Mouse (Mus musculus): ENCODE data around the gene Espn. TPM values are rescaled to one million over a fixed set of nuclear protein-coding genes. Genes with fewer than 3 reads are reported as not detected.
A peak's percentile ranks its signal among the peaks of the same experiment; 100 is the strongest.

Espn gene
- total and polyA plus RNA-seq, 3 experiments: 2.4 to 3.2 (median 2.5) TPM

DNA sequence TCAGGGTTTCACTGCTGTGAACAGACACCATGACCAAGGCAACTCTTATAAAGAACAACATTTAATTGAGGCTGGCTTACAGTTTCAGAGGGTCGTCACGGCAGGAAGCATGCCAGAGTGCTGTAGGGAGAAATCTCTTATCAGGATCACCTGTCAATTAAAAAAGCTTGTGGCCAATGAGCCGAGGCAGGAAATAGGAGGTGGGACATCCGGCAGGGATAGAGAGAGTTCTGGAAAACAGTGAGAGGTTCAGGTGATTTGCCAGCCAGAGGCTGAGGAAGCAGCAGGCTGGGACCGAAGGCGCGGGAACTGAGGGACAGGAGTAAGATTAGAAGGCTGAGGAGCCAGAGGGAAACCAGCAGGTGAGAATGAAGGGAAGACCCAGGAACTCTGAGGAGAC, 16.9 kb upstream of the Espn start:
- 71% methylated on average over 7 of the region's 7 CpGs for WGBS
- intact Hi-C loops (cut with DNase I): no loop called here
- TF ChIP-seq CTCF (IDR thresholded peaks at IDR 0.05) (no peak), POLR2A (IDR thresholded peaks at IDR 0.05; ENCODE audit: insufficient read depth, low read depth, low read length) (no peak), EP300 (IDR thresholded peaks at IDR 0.05; ENCODE audit: insufficient read depth, low read depth, low read length) (no peak)

DNA sequence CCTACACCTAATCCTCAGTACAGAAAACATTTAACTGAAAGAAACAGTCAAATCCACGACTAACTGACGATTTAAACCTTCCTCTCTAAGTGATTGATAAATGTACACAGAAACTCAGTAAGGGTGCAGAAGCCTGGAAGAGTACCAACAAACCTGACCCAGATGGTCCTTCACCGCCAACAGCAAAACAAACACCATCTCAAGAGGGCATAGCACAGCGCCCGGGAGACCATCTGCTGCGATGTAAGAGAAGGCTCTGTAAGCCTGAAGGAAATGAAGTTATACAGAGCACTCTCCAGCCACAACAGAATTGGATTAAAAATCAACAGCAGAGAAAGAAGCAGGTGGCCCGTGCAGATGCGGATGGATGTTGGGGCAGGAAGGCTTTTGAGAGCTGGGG, 15.9 kb upstream of the Espn start:
- no peaks in the 10 kb centered on the region for H3K27me3 ChIP-seq (ENCODE audit: control insufficient read depth, insufficient read depth, low read length)
- H3K9ac ChIP-seq (ENCODE audit: low read depth, low read length): no peak overlapping the region
- intact Hi-C loops (cut with DNase I): no loop called here
- no peaks in the 10 kb centered on the region for H3K79me2 ChIP-seq (replicated peaks; ENCODE audit: control insufficient read depth, insufficient read depth, low read length)
- no peak overlapping the region for H3K27ac ChIP-seq
- DNase-seq: no peak
- H3K4me1 ChIP-seq (ENCODE audit: control insufficient read depth, insufficient read depth, low read length): no peaks in the 10 kb centered on the region
- H3K4me3 ChIP-seq: no peak overlapping the region
- H3K36me3 ChIP-seq (ENCODE audit: control insufficient read depth, insufficient read depth, low read length): no peaks in the 10 kb centered on the region
- TF ChIP-seq EP300 (IDR thresholded peaks at IDR 0.05; ENCODE audit: insufficient read depth, low read depth, low read length) (no peak), CTCF (IDR thresholded peaks at IDR 0.05) (no peak), POLR2A (IDR thresholded peaks at IDR 0.05; ENCODE audit: insufficient read depth, low read depth, low read length) (no peak)
- 71% methylated on average over 8 of the region's 8 CpGs for WGBS

More for the DNA sequence above, 16.9 kb upstream of the Espn start:
- DNase-seq: no peak
- H3K36me3 ChIP-seq (ENCODE audit: control insufficient read depth, insufficient read depth, low read length): no peaks in the 10 kb centered on the region
- H3K27me3 ChIP-seq (ENCODE audit: control insufficient read depth, insufficient read depth, low read length): no peaks in the 10 kb centered on the region
- H3K9ac ChIP-seq (ENCODE audit: low read depth, low read length): no peak overlapping the region
- no peak overlapping the region for H3K4me3 ChIP-seq
- H3K4me1 ChIP-seq (ENCODE audit: control insufficient read depth, insufficient read depth, low read length): no peaks in the 10 kb centered on the region
- no peak overlapping the region for H3K27ac ChIP-seq
- H3K79me2 ChIP-seq (replicated peaks; ENCODE audit: control insufficient read depth, insufficient read depth, low read length): no peaks in the 10 kb centered on the region

DNA sequence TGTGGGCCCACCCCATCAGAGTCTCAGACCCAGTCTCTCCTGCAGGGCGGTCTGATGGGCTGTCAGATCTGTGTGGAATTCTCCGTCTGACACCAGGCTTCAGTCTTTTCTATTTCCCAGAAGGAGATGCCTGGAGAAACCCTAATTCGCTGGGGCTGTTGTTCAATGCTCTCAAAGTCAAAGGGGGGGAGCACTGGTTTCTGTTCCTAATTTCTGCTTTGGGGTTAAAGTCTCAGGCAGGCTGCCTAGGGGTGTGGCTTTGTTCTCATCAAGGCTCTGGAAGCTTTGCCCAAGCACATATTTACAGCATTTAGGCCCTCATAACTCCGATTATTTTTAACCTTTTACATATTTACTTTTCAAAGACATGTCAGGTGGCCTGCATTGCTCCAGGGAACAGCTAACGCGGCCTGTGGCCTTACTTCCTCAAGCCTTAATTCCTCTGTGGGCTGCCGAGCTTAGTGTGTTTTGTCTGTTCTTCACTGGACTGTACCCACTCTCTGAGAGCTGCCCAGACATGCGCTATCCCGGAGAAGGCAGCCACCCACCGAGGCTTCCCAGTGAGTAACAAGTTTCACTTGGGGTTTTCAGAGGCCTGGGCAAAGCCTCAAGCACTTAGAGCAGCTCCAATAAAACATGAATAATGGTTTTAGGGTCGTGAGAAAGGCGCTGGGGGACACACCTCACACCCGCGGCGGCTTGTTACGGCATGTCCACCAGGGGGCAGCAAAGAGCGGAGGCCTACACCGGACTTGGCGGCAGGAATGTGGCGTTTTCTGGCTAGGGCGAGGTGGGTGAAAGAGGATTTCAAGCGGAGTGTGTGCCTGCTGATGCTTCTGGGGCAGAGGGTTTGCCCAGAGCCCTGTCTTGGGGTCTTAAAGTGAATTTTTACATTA, 13.1 kb upstream of the Espn start:
- H3K36me3 ChIP-seq (ENCODE audit: control insufficient read depth, insufficient read depth, low read length): no peaks in the 10 kb centered on the region
- H3K27me3 ChIP-seq (ENCODE audit: control insufficient read depth, insufficient read depth, low read length): peaks cover under 1% of the 10 kb centered on the region; the same call in 1 of the 2 replicates
- H3K79me2 ChIP-seq (replicated peaks; ENCODE audit: control insufficient read depth, insufficient read depth, low read length): no peaks in the 10 kb centered on the region
- peak; percentile 74 to 85 for DNase-seq
- H3K4me1 ChIP-seq (ENCODE audit: control insufficient read depth, insufficient read depth, low read length): no peaks in the 10 kb centered on the region
- H3K4me3 ChIP-seq: no peak overlapping the region
- H3K27ac ChIP-seq: no peak overlapping the region
- 0 out of 2 replicates have a peak, but pooled peaks have one; percentile 100 for TF ChIP-seq CTCF (IDR thresholded peaks at IDR 0.05)
- no peak for TF ChIP-seq EP300 (IDR thresholded peaks at IDR 0.05; ENCODE audit: insufficient read depth, low read depth, low read length)
- intact Hi-C loops (cut with DNase I): no loop called here
- no peak overlapping the region for H3K9ac ChIP-seq (ENCODE audit: low read depth, low read length)
- 26% methylated on average over 22 of the region's 22 CpGs for WGBS

DNA sequence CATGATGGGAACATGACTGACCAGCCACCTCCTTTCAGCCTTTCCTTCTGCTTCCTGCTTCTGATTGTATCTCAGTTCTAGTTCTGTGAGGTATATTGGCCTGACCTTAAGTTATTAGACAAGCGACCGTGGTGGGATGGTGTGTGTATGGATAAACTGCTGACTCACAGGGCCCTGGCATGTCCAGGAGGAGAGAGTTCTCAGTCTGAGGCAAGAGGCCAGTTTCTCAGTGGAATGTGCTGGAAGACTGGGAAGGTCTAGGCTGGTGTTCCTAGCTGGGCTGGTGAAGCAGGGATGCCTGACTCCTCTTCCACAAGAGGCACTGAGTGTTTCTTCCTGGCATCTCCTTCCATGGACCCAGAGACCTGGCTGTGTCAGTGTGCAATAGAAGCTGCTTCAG, 10.6 kb upstream of the Espn start:
- no peak for DNase-seq
- 52% methylated on average over 2 of the region's 2 CpGs for WGBS
- Histone ChIP-seq H3K27me3 (ENCODE audit: control insufficient read depth, insufficient read depth, low read length) (peaks cover 15% of the 10 kb centered on the region), H3K79me2 (replicated peaks; ENCODE audit: control insufficient read depth, insufficient read depth, low read length) (no peaks in the 10 kb centered on the region), H3K9ac (ENCODE audit: low read depth, low read length) (no peak overlapping the region), H3K4me1 (ENCODE audit: control insufficient read depth, insufficient read depth, low read length) (no peaks in the 10 kb centered on the region), H3K27ac (no peak overlapping the region), H3K4me3 (no peak overlapping the region), H3K36me3 (ENCODE audit: control insufficient read depth, insufficient read depth, low read length) (no peaks in the 10 kb centered on the region)
- no peak for TF ChIP-seq POLR2A (IDR thresholded peaks at IDR 0.05; ENCODE audit: insufficient read depth, low read depth, low read length)
- TF ChIP-seq CTCF (IDR thresholded peaks at IDR 0.05): no peak
- no peak for TF ChIP-seq EP300 (IDR thresholded peaks at IDR 0.05; ENCODE audit: insufficient read depth, low read depth, low read length)
- intact Hi-C loops (cut with DNase I): no loop called here

DNA sequence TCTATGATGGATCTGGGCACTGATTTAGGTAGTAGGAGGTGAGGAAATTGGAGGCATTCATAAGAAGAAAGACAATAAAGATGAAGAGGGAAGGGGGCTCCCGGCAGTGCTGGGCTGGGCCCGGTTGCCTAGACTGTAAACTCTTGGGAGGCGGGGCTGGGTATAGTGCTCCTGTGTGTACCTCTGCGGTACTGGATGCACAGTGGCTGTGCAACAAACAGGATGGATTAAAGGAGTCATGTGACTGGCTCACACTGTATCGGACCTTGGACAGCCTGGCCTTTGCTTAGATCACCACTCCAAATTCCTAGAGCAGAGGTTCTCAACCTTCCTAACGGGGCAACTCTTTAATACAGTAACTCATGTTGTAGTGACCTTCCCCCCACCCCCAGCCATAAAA, 9.4 kb upstream of the Espn start:
- Histone ChIP-seq H3K9ac (ENCODE audit: low read depth, low read length) (no peak overlapping the region), H3K36me3 (ENCODE audit: control insufficient read depth, insufficient read depth, low read length) (no peaks in the 10 kb centered on the region), H3K27ac (no peak overlapping the region), H3K27me3 (ENCODE audit: control insufficient read depth, insufficient read depth, low read length) (peaks cover 15% of the 10 kb centered on the region), H3K4me1 (ENCODE audit: control insufficient read depth, insufficient read depth, low read length) (no peaks in the 10 kb centered on the region), H3K4me3 (no peak overlapping the region), H3K79me2 (replicated peaks; ENCODE audit: control insufficient read depth, insufficient read depth, low read length) (no peaks in the 10 kb centered on the region)
- intact Hi-C loops (cut with DNase I): no loop called here
- TF ChIP-seq POLR2A (IDR thresholded peaks at IDR 0.05; ENCODE audit: insufficient read depth, low read depth, low read length): no peak
- TF ChIP-seq CTCF (IDR thresholded peaks at IDR 0.05): no peak
- 77% methylated on average over 6 of the region's 6 CpGs for WGBS
- DNase-seq: no peak

DNA sequence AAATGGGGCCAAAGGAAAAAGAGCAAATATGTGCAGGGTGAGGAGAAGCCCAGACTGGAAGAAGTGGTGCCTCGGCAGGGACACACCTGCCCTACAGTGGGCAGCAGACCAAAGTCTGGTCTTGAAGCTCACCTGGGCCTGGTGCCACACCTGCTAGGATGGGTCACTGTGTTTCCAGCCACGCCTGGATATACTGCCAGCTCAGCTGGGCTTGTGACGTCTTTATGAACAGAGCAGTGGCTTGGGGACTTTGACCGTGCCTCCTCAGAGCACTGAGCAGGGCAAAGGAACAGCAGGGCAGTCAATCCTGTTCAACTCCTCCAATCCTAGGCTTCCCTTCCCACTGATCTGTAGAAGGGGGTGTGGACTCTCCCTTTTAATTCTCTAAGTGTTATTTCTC, 8.6 kb upstream of the Espn start:
- no peak for DNase-seq
- no peak for TF ChIP-seq POLR2A (IDR thresholded peaks at IDR 0.05; ENCODE audit: insufficient read depth, low read depth, low read length)
- no peak for TF ChIP-seq CTCF (IDR thresholded peaks at IDR 0.05)
- TF ChIP-seq EP300 (IDR thresholded peaks at IDR 0.05; ENCODE audit: insufficient read depth, low read depth, low read length): no peak
- no peak overlapping the region for H3K9ac ChIP-seq (ENCODE audit: low read depth, low read length)
- no peaks in the 10 kb centered on the region for H3K4me1 ChIP-seq (ENCODE audit: control insufficient read depth, insufficient read depth, low read length)
- H3K27me3 ChIP-seq (ENCODE audit: control insufficient read depth, insufficient read depth, low read length): peaks cover 15% of the 10 kb centered on the region
- WGBS: 55% methylated on average over 4 of the region's 4 CpGs
- intact Hi-C loops (cut with DNase I): no loop called here
- no peak overlapping the region for H3K4me3 ChIP-seq
- H3K27ac ChIP-seq: no peak overlapping the region
- H3K79me2 ChIP-seq (replicated peaks; ENCODE audit: control insufficient read depth, insufficient read depth, low read length): no peaks in the 10 kb centered on the region
- H3K36me3 ChIP-seq (ENCODE audit: control insufficient read depth, insufficient read depth, low read length): no peaks in the 10 kb centered on the region

Measured in heart, adult 2 months (tissue).